Mouse (Mus musculus) ES-E14 (cell line): ENCODE data around the gene Cdk19.

ENCODE experiments used
- CHD2 ChIP-seq: IDR thresholded peaks from 2 replicates; pipeline ENCODE4 v1.6.1; 2014; ENCODE audit warnings: mild to moderate bottlenecking, low read depth, low read length, inconsistent platforms
- HCFC1 ChIP-seq: IDR thresholded peaks from 2 replicates; pipeline ENCODE4 v1.6.1; 2012; ENCODE audit warnings: low read length, inconsistent platforms, borderline replicate concordance; ENCODE audit not compliant: insufficient read depth
- MAFK ChIP-seq: IDR thresholded peaks from 2 replicates; pipeline ENCODE4 v1.6.1; 2014; ENCODE audit warnings: mild to moderate bottlenecking, low read depth, low read length, inconsistent platforms; ENCODE audit not compliant: insufficient read depth
- ZC3H11A ChIP-seq: IDR thresholded peaks from 2 replicates; pipeline ENCODE4 v1.6.1; 2012; ENCODE audit warnings: low read depth, mild to moderate bottlenecking, inconsistent platforms, low read length, borderline replicate concordance
- ZNF384 ChIP-seq: IDR thresholded peaks from 2 replicates; pipeline ENCODE4 v1.6.1; 2012; ENCODE audit warnings: low read depth, low read length, inconsistent platforms

GRCm38 (mm10) chr10:40332864-40333263 is 6.5 kb upstream of the Cdk19 start:
- no peak for TF ChIP-seq HCFC1
- TF ChIP-seq ZNF384, result no peak
- no peak for TF ChIP-seq MAFK
- TF ChIP-seq ZC3H11A, result no peak
- no peak for TF ChIP-seq CHD2
